Mouse (Mus musculus) heart, adult 18-20 months (tissue): Measurements from ENCODE around the gene Cdk19. TPM values are rescaled to one million over a fixed set of nuclear protein-coding genes. Genes with fewer than 3 reads are reported as not detected.

ENCODE experiments used
- DNase-seq, 2 experiments: peaks; one replicate each; pipeline ENCODE4 v3.0.0; 2021 to 2022; ENCODE audit warnings: mixed read lengths in 1 of 2
- long read RNA-seq, 2 experiments: library from polyadenylated mRNA; stranded (forward); transcript quantifications; one replicate each; pipeline ENCODE4 v2.0.0; 2021
- total RNA-seq, 2 experiments: library from RNA; stranded (reverse); gene quantifications; 2 replicates each; pipeline ENCODE4 v1.2.3; 2021

Gene Cdk19
- total RNA-seq, result 10 to 100 TPM in 1 of 2 experiments, 1 to 10 TPM in 1; 9.1 to 13.0 TPM
- long read RNA-seq, experiment 1, full-length matches to known transcripts, result 2 of 5 reads
- long read RNA-seq, experiment 1, partial matches to known transcripts, result 1 of 5 reads
- long read RNA-seq, experiment 1, other reads (novel, unspliced or antisense), result 2 of 5 reads
- long read RNA-seq, experiment 2, partial matches to known transcripts, result 1 of 2 reads
- long read RNA-seq, experiment 2, other reads (novel, unspliced or antisense), result 1 of 2 reads

DNA sequence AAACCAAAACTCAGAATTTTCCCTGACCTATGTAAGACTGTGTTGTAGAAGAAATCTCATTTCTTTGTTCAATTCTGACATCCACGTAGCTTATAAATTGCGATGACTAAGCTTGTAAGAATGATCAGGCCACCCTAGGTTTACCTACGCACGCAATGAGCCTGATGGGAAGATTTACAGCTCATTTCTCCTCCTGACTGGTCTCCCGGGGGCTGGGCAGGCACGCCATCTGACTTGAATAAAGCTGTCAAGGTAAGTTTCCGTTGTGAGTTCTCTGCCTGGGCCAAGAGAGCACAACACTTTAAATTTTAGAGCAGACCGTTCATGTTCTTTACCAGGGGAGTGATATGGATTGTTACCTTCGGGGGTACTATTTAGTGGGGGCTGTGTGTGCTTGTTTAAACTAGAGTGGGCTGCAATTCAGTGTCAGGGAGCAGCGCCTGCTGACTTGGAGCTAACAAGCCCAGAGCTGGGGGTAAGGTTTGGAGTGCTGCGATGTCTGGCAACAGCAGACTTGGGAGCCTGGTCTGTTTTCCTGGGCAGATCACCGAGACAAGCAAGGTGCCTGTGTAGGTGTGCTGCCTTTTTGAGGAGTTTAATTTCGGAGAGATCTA, at the start of gene Cdk19:
Gene Cdk19 (plus strand): TSS at position 214 of the 614 bp plus-strand sequence.
- no peak for DNase-seq

DNA sequence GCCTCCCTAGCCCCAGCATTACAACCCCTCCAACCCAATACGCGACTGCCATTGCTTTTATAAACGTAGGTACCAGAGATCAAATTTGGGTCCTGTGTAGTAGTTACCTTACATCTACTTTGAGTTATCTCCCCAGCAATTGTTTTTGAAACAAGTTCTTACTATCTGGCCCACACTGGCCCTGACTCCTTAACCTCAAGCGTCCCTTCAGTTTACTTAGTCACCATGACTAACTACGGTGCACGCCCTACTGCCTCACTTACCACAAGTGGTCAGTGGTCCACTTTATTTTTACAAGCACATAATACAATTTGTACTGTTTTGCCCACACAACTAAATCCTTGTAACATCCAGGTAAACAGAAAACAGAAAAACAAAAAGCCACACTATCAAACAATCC, 46.7 kb upstream of the Cdk19 start:
- DNase-seq, result no peak

DNA sequence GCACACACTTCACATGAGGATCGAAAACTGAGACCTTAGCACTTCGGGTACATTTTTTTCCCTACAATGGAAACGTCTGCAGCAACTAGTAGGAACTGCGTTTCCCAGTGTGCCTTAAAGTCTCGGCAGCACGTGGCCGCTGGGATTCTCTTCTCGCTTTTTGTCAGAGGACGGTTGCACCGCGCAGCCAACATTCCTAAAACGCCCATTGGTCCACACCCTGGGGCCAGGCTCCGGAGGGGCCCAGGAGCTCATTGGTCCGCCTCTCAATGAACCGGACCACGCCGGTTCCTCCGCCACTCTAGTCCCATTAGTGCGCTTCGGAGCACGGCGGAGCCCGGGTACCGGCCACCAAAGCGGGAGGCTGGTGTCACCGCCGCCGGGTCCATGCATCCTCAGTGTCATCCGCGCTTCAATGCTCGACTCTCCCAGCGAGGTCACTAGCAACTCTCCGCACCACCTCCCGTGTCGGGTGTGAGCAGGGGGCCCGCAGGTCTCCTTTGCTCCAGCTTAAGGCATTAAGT, 38.7 kb upstream of the Cdk19 start:
- peak; percentile 86 to 91 for DNase-seq

DNA sequence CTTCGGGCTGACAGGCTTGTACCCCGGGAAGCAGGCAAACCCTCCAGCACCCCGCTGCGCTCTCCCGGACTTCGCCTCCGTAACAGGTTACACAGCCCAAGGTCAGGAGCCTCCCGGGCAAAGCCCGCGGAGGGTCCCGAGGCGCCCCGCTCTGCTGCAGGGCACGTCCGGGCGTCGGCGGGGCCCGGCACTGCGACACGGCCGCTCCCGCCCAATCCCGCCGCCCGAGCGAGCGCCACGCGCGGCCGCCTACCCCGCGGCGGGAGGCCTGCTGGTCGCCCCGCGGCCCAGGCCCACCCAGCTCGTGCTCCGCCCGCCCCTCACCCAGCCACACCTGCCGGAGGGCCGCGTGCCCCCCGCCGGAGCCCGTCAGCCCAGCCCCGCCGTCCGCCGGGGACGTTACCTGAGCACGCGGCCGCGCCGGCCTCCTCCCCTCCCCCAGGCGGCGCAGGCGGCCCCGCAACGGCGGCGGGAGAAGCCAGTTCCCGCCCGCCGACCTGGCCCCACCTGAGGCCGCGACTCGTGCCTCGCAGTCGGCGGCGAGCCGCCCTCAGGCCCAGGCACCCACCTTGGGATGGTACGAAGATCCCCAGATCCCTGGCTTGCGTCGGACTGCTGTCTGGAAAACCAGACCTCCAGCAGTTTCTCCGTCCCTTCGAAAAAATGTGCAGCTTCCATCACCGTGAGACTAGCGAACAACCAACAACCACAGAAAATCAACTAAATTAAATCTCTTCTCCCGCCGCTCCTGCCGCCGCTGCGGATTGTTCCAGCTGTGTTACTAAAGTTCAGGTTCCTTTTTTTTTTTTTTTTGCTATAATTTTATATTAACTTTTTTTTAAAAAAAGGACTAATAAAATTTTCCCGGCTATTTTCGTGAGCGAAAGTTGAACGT, 37.9 kb upstream of the Cdk19 start:
- DNase-seq, result peak; percentile 37 to 57

DNA sequence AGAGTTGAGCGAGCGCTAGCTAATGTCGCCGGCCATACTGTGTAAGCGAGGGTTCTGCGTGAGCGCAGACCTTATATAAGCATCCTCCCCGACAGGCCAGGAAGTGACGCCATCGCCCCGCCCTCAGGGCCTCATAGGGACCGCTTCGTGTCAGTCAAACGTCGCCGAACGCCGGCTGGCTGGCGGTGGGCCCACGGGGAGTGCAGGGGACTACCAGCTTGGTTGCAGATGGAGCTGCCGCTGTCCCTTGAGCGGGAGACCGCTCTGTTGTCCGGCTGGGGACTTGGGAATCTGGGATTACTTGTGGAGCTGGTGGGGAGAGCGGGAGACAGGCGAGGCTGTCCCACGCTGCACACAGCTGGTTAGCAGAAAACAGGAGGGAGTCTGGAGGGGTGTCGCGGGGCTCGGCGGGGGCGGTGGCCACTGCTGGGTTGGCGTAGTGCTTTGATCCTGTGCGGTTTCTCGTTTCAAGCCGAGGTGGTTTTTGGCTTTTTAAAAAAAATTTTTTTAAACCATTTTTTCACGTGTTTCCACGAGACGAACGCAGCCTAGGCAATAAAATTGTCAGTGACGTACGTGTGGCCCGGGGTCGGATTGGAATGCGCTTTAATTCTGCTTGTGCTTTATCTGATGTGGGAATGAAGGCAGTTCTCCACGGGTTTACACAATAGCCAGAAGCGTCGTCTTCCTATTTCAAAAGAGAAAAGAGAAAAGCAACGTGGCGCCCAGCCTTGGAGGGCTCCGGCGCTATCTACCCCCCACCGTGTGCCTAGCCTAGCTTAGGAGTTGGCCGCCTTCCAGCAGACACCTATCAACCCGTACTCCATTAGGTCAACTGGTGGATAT, 37.0 kb upstream of the Cdk19 start, which contains the start of gene Amd1:
Gene Amd1 (minus strand): TSS at position 47 of the 846 bp plus-strand sequence.
- peak; percentile 100 for DNase-seq

DNA sequence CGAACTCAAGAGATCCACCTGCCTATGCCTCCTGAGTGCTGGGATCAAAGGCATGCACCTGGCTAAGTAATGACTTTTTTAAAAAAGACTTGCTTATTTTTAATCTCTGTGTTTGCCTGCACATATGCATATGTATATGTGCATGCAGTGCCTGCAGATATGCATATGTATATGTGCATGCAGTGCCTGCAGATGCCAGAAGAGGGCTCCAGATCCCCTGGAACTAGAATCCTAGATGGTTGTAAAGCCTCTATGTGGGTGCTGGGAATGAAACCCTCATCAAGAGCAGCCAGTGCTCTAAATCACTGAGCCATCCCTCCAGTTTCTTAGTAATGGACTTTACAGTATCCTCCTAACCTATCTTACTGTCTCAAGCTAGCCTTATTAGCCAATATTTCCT, 33.4 kb upstream of the Cdk19 start:
- DNase-seq, result no peak

DNA sequence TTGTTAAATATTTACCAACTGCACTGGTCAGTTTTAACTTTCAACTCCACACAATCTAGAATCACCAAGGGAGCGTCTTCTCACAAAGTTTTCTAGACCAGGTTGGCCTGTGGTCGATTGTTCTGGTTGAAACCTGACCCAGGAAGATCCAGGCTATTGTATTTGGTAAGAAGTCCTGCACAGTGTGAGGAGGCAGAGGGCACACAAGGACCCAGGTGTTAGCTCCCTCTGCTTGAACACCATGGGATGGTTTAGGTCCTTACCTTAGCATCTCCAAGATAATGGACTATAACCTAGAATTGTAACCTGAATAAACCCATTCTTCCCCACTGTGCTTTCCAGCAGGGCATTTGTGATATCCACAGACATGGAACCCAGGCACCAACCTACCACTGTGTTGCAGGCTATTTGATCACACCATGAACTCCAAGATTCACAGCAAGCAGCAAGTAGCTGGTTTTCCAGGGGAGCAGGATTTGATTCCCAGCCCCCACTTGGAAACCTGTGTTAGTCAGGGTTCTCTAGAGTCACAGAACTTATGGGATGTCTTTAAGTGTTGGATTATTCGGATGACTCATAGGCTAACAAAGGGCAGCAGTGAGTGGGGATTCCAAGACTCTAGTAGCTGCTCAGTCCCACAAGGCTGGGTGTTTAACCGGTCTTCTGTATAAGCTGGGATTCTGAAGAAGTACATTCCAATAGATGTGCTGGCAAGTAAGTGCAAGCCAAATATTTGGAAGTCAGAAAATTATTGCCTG, 31.4 kb upstream of the Cdk19 start:
- DNase-seq, result no peak

DNA sequence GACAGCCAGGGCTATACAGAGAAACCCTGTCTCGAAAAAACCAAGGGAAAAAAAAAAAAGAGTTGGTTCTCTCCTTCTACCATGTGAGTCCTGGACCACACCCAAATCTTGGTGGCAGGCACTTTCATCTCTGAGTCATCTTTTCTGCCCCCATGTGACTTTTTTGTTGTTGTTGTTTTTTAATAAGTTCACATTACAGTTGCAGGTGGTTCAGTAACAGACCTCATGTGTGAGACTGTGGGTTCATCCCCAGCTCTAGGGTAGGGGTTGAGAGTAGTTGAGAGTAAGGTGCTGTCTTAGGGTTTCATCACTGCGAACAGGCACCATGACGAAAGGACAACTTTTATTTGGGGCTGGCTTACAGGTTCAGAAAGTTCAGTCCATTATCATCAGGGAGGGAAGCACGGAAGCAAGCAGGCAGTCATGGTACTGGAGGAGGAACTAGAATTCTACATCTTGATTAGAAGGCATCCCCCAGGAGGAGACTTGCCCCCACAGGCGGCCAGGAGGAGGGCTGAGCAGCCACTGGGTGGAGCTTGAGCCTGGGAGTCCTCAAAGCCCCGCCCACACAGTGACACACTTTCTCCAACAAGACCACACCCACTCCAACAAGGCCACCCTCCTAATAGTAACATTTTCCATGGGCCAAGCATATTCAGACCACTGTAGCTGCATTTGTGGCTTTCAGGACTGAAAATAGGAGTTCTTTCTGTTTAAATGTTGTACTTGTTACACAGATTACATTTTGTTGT, 29.3 kb upstream of the Cdk19 start:
- peak in 1 of 2 experiments; percentile 30 for DNase-seq

DNA sequence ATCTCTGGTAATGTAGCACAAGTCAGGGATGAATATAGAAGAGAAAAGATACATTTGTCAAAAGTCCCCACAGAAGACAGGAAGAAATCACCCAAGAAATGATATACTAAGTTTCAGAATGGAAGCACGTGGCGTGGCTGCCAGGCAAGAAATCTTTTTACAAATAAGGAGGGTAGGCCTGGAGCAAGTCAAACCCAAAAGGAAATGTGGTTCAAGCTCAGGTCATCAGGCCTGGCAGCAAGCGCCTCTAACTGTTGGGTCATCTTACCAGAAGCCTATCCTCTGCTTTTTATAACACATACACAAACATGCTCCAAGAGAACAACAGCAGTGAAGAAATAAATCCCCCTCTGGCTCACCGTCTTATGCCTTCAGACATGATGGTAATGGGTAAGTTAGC, 26.6 kb upstream of the Cdk19 start:
- DNase-seq, result no peak

DNA sequence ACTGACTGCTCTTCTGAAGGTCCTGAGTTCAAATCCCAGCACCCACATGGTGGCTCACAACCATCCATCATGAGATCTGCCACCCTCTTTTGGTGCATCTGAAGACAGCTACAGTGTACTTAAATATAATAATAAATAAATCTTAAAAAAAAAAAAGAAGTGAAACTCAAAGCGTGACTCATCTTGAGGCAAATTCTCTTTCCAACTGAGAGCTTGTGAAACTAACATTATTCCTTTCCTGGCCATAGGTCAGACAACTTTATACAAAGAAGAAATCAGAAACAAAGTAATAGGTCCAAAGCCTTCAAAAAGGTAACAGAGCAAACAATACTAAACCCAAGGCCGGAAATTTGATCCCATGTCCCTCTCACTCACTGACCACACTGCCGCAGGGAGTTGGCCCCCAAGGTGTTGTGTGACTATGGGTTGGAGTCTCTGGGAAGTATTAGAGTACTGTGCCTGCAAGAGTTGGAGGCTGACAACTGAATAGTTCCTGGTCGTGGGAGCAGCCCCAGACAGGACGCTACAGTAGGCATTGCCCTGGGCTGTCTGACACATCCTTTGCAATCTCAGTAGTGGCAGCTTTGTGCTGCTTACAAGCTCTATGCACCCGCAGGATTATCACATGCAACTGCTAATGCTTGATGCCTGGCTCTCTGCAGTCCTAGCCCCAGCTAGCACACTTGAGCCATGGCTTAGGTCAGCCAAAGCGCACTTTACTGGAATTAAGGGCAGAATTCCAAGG, 22.4 kb upstream of the Cdk19 start:
- DNase-seq, result no peak

DNA sequence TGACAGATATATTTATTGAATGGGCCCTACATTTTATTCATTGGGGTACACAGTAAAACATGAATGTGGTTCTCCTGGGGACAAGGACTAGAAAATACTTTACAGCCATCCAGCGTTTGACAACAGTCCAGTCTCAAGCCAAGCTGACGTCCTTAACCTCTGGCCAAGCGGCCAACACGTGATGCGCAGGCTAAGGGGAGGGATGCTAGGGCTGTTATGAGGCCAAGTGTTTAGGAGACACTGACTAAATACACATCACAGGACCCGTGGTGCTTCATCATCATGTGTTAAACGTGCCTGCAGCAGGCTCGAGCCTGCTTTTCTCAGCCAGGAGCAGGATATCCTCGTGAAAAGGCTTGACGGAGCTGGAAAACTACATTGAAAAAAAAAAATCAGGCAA, 19.1 kb upstream of the Cdk19 start:
- peak; percentile 47 to 63 for DNase-seq

DNA sequence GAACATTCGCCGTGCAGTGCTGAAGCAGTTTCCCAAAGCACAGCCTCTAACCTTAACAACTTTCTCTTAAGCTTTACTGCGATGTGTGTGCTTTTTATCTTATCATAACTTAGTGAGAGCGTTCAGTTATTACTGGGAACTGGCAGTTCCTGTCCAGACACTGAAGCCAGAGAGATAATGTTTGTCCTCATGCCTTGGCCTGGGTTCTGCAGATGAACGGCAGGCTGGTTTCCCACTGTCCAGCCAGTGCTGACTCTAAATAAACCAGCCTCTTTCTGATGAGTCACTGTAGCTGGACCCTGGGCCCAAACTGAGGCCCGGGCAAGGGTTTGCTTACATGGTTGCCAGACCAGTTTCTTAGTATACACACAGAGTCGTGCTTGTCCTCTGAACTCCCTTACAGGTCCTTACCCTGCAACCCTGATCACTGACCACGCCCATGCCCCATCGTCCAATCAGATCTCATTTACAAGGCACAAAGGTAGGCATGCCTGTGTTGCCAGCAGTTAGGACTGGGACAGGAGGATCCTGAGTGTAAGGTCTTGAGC, 11.3 kb upstream of the Cdk19 start:
- DNase-seq, result peak; percentile 88 to 93

DNA sequence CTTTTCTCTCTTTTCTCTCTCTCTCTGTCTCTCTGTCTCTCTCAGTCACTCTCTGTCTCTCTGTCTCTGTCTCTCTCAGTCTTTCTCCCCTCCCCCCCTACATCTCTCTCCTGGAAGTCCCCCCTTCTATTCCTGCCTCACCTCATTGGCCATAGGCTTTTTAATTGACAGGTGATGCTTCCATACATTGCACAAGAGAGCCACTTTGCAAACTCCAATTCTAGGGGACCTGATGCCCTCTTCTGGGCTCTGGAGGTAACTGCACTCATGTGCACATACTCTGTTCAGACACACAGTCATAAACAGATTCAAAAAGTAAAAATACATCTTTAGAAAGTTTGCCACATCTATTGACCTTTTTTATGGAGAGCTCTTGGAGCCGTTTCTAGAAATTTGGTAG, 9.1 kb upstream of the Cdk19 start:
- no peak for DNase-seq

DNA sequence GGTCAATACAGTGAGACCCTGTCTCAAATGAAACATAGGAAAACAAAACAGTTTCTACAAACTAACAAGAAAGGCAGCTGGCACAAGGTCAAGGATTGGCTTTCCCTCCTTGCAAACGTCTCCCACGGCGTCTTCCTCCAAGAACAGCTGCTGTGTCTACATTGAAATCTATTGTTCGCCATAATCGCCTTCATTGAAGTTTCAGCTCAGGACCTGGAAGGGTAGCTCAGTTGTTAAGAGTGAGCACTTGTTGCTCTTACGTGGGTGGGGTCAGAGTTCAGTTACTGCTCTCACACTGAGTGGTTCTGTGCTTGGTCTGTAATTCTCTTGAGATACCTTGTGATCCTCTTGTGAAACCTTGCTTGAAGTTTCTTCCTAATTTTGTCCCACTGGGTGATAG, 6.5 kb upstream of the Cdk19 start:
- DNase-seq, result no peak

DNA sequence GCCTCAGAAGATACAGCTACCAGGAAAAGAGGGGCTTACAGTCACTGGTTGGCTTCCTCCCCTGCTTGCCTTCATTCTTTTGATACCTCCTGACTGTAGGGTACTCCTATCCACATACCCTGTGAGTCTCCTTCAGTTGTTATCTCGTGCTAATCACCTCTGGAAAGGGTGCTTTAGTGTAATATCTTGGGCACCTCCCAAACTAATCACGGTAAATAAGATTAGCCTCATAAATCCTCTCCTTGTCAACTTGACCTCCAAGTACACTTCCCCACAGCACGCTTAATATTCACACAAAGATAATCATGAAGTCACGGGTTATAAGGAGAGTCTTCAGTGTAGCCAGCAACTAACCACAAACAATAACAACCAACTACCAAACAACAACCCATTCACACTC, 2.7 kb downstream of the Cdk19 start:
- no peak for DNase-seq

DNA sequence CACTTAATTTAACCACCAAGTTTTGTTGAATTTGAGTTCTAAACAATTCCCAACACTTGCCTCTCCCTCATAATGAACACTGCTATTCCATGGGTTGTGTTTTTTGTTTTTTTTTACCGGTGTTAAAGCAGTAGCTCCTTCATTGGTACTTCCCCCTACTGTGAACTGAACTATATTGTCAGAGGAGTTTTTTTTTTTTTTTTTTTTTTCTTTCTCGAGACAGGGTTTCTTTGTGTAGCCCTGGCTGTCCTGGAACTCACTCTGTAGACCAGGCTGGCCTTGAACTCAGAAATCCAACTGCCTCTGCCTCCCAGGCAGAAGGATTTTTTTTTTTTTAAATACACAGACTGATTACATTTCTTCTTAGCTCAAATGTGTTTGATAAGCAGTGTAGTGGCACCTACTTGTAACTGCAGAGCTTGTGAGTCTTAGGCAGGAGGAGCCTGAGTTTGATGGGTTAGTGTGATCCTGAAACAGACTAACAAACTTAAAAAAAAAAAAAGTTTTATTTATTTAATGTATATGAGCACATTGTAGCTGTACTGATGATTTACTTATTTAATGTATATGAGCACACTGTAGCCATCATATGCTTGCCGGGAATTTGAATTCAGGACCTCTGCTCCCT, 7.5 kb downstream of the Cdk19 start:
- DNase-seq, result no peak

DNA sequence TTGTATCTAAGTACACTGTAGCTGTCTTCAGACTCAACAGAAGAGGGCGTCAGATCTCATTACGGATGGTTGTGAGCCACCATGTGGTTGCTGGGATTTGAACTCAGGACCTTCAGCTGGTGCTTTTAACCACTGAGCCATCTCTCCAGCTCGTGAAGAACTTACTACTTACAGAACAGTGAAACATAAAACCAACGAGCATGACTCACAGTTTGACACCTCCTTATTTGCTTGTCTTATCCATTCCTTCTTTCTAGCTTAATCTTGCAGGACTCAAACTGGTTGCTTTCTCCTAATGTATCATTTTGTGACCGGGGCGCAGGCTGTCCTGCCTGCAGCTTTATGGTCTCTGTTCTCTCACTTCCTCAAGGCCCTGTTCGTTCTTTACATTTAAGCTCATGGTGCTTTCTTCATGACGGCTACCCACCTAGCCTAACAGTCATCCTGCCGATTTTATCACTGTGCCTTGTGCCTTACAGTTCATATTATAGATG, 8.1 kb downstream of the Cdk19 start:
- DNase-seq, result no peak
